Mouse (Mus musculus) adrenal gland, postnatal 14 days (tissue): ENCODE data around the gene Muc4. TPM values are rescaled to one million over a fixed set of nuclear protein-coding genes. Genes with fewer than 3 reads are reported as not detected.

Experiments
- DNase-seq: peaks from one replicate; pipeline ENCODE4 v3.0.0; 2021; ENCODE audit warnings: mixed read lengths
- total RNA-seq: library from RNA; stranded (reverse); gene quantifications from 2 replicates; pipeline ENCODE4 v1.2.3, GENCODE M21; 2021

Muc4 gene
- total RNA-seq, 1 experiment from 2014 or later, result not detected

- no peak for DNase-seq
These were observed 9.2 kb upstream of the Muc4 start for GRCm38 (mm10) chr16:32726501-32726900.

- no peak for DNase-seq
These were observed 7.4 kb upstream of the Muc4 start for GRCm38 (mm10) chr16:32728240-32728639.

DNA sequence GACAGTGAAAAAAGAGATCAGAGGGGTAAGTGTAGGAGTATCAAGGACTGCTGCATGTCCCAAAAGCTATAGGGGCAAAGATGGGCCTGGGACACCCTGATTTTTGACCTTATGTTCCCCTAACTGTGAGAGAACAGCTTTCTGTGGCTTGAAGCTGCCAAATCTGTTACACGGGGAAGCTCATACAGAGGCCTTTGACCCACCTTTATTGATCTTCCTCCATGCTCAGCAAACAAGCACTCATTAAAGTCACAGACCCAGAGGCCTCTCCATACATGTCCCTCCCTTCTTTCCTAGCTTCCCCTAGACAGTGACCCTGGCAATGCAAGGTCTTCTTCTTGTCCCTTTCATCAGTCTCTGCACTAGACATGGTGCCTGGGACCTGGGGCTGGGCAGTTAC lies 7.0 kb upstream of the Muc4 start:
- no peak for DNase-seq

DNA sequence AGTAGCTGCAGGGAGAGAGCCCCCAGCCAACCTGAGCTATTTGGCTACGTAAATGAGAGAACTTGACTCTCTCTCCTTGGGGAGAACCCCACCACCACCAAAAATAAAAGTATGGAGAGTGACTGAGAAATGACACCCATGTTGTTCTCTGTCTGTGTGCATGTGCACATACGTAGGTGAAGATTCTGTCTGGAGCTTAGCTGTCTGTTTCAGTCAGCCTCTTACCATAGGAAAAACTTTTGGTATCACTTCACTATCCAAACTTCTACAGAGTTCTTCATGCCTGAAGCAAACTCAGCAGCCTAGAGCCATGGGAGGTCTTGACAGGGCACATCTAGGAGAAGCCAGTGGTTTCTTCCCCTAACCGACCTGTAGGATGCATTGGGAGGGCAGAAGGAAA lies 2.5 kb upstream of the Muc4 start:
- no peak for DNase-seq

GRCm38 (mm10) chr16:32736022-32736421 lies 336 bp downstream of the Muc4 start:
- no peak for DNase-seq

- DNase-seq, result no peak
These were observed 4.4 kb downstream of the Muc4 start for GRCm38 (mm10) chr16:32740003-32740663.

- DNase-seq, result no peak
These were observed 5.7 kb downstream of the Muc4 start for GRCm38 (mm10) chr16:32741366-32741765.

- no peak for DNase-seq
These were observed 7.0 kb downstream of the Muc4 start for GRCm38 (mm10) chr16:32742712-32743111.

DNA sequence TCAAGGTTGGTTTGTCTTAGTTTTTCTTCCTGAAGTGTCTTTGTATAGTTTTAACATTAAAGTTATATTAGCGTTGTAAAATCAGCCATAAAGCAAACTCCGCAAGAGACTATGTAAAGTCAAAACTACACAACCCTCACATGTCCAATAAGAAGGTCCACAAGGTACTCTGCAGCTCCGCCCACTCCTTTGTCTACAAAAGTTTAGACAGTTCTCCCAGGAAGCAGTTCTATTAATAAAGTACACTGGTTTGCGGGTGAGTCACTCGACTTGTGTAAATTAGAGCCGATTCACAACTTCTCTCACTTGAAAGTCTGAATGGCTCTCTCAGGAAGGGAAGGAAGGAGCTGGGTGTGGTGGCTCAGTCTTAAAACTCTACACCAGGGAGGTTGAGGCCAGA lies 10.2 kb downstream of the Muc4 start:
- no peak for DNase-seq

- no peak for DNase-seq
These were observed 14.8 kb downstream of the Muc4 start for GRCm38 (mm10) chr16:32750242-32751127.

- DNase-seq, result no peak
These were observed 28.9 kb downstream of the Muc4 start for GRCm38 (mm10) chr16:32764550-32764949.

- DNase-seq, result no peak
These were observed 29.3 kb downstream of the Muc4 start for GRCm38 (mm10) chr16:32764961-32765360.

DNA sequence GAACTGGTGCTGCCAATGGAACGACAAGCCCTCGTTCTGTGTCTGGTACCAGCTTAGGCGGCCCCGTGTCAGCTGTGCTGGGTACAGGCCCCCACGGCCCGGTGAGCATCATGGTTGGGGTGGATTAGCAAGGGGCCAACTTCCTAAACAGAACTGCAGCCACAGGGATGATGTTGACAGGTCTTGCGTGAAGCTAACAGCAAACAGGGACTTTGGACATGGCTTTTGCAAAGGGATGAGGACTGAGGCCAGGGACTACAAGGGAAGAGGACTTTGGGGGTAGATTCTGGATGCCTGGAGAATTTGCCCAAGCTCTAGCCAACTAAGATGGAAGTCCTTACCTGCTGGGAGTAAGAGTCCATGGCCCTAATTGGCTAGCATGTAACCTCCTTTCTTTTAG lies 31.2 kb downstream of the Muc4 start:
- no peak for DNase-seq

DNA sequence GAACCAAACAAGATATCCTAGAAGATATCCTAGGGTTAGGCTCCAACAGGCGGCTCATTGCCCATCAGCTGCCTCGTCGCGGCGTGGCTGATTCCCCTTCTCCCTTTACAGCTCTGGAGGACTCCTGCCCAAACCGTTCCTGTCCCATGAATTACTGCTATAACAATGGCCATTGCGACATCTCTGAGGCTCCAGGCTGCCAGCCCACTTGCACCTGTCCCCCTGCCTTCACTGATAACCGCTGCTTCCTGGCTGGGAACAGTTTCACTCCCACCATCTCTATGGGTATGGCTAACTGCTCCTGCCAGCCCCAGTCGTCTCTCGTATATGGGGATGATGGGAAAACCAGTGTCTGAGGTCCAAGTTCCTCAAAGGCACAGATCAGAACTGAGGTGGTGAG lies 41.0 kb downstream of the Muc4 start:
- no peak for DNase-seq

DNA sequence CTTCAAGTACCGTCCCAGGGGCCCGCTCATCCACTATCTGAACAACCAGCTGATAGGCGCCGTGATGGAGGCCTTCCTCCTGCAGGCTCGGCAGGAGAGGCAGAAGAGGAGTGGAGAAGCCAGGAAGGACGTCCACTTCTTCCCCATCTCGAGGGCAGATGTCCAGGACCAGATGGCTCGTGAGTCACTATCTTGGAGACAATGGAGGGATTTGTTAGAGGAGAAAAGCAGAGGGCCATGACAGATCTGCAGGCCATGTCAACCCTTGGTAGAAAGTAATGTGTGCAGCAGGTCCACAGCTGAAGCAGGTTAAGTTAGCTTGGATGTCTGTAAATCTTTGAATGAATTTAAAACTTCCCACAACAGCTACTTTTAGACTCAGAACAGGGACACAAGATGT lies 43.3 kb downstream of the Muc4 start:
- DNase-seq, result no peak

DNA sequence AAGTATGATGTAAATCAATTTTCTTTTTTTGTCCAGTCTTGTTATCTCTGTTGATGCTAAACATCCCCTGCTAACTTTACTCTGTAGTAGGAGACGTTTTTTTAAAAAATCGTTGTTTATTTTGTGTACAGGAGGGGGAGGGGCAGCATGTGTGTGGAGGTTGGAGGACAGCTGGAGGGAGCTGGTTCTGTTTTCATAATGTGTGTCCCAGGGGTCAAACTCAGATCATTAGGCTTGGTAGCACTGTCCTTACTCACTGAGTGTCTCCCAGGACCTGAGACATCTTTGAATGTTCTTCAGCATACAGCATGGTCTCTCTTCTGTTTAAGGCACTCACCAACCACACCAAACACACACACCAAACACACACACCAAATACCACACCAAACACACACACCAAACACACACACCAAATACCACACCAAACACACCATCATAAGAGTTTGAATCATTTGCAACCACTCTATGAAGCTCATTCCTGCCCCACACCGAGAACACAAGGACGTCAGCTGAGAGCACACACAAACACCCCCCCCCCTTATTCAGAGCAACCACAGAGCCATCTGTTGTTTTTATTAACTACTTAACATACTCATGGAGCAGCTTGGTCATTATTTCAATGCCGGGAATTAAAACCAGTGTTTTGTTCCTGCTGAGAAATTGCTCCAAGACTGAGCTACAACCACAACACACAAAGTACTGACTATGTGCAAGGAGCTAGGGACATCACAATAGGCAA lies 47.8 kb downstream of the Muc4 start:
- DNase-seq, result no peak

- no peak for DNase-seq
These were observed 49.2 kb downstream of the Muc4 start for GRCm38 (mm10) chr16:32784840-32785239.

DNA sequence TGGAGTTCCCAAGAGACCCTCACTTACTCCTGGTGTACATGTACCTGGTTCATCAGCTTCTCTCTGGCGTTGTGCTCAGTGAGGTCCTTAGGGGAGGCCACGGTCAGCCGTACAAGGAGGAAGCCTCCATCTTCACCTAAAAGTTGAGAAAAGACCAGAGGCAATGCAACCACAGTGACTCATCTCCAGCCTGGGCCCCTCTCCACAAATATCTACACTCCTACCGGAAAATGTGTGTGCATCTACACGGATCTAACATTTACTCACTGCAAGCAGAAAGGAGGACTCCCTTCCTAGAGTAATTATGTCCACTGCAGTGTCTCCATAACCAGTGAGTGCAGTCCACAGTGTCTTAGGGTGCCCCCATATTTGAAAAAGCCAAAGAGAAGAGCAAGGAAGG lies 54.4 kb downstream of the Muc4 start:
- DNase-seq, result no peak

GRCm38 (mm10) chr16:32795177-32795576 lies 59.5 kb downstream of the Muc4 start:
- no peak for DNase-seq

GRCm38 (mm10) chr16:32796676-32797425 lies 61.2 kb downstream of the Muc4 start:
- no peak for DNase-seq

GRCm38 (mm10) chr16:32797426-32797689 lies 61.7 kb downstream of the Muc4 start, which contains the start of gene Muc20:
Gene Muc20 (minus strand): TSS chr16:32797435.
- no peak for DNase-seq

GRCm38 (mm10) chr16:32803252-32803853 lies 67.7 kb downstream of the Muc4 start:
- peak; percentile 80 for DNase-seq
